Mouse (Mus musculus) neural tube, embryonic 10.5 days (tissue): Measurements from ENCODE around the gene Mrpl4.
"Not testable (repeated sequence)": the region's sequence is repeated elsewhere in the genome, so short reads cannot be mapped to it uniquely, and the experiment has no call there.

Experiments
- DNase-seq: peaks from one replicate; pipeline ENCODE4 v3.0.0-alpha.2; 2017; ENCODE audit warnings: low spot score; ENCODE audit errors: extremely low spot score

Mrpl4 gene

DNA sequence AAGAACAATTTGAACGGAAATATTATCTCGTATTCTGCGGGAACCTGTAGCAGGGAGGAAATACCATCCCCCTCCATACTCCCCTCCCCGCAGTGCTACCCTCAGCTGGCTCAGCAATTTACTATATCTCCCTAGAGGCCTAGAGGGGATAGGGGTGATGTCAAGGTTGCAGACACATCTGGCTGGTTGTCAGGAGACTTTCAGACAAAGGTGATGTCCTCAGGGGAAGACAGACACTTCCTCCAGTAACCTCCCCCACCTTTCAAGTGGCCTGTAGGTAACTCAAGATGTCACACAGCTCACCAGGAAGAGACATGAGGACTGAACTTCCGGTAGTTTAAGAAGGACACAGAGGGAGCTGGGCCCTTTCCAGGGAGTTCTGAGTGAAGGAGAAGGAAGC is 19.4 kb upstream of the Mrpl4 start:
- DNase-seq = no peak

- DNase-seq = no peak
These were observed 15.4 kb upstream of the Mrpl4 start for GRCm38 (mm10) chr9:20986952-20987686.

- no peak for DNase-seq
These were observed 14.6 kb upstream of the Mrpl4 start for GRCm38 (mm10) chr9:20987953-20988352.

- DNase-seq = no peak
These were observed 11.7 kb upstream of the Mrpl4 start for GRCm38 (mm10) chr9:20990861-20991260.

GRCm38 (mm10) chr9:20991587-20991986 is 11.0 kb upstream of the Mrpl4 start:
- no peak for DNase-seq

GRCm38 (mm10) chr9:20993165-20993898 is 9.2 kb upstream of the Mrpl4 start:
- DNase-seq = no peak

GRCm38 (mm10) chr9:20995069-20995468 is 7.5 kb upstream of the Mrpl4 start:
- DNase-seq = no peak

DNA sequence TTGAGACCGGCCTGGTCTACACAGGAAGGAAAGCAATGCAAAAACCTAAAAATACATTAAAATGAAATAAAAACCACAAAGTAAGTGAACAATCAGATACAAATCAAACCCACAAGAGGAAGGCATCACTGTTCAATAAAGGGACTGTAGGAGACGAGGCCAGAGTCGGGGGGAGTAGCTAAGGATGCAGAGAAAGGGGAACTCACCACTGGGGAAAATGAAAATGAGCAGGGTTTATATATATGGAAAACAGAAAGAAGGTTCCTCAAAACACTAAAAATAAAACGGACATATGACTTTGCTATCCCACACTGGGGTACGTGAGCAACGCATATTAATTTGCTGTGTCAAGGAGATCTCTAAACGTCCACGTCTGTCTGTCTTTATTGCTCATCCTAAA is 5.5 kb upstream of the Mrpl4 start:
- no peak for DNase-seq

DNA sequence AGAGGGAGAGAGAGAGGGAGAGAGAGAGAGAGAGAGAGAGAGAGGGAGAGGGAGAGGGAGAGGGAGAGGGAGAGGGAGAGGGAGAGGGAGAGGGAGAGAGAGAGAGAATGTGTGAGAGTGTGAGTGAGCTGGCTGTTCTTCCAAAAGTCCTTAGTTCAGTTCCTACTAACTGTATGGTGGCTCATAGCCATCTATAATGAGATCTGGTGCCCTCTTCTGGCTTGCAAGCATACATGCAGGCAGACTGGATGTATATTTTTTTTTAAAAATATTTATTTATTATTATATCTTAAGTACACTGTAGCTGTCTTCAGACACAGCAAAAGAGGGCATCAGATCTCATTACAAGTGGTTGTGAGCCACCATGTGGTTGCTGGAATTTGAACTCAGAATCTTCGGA is 4.2 kb upstream of the Mrpl4 start:
- not testable (repeated sequence) for DNase-seq

DNA sequence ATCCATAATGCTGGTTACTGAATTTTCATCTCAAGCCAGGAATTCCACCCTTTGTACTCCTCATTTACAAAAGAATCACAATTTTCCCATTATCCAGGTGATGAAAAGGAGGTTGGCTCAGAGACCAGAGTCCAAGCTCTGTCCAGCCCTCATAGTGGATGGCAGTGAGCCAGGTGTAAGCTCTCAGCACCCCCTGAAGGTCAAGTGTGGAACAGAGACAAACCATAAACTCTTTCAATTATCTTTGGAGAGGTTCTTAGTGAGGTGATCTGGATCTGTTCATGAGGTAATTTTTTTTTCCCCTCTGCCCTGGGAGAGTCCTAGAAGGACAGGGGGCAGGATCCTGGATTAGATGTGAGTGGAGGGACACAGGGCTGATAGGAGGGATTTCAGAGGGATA is 1.7 kb upstream of the Mrpl4 start:
- DNase-seq = no peak

DNA sequence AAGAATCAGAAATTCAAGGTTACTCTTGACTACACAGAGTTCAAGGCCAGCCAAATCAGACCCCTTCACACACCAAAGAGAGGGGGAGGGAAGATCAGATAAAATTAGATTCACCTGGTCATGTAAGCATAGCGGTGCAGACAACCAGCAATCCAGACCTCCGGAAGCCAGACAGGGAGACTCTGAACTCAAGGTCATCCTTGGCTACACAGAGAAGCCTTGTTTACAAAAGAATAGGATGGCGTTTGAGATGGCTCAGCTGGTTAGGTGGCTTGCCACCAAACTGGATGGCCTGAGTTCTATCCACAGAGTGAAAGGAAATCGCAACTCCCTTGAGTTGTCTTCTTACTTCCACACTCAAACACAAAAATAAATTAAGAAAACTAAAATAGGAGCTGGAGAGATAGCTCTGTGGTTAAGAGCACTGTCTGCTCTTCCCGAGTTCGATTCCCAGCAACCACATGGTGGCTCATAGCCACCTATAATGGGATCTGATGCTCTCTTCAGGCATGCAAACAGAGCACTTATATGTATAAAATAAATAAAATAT is 812 bp upstream of the Mrpl4 start:
- DNase-seq = no peak

DNA sequence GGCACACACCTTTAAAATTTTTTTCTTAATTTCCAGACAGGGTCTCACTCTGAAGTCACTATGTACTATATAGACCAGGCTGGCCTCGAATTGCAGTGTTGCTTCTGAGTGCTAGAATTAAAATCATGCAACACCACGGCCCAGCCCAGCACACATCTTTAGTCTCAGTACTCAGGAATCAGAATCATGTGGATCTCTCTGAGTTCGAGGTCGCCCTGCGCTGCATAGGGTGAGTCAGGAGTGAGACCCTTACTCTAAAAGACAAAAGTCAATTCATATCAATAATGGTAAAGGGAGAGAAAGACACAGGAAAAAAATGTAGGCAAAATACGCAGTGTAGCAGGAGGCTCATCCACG is 290 bp upstream of the Mrpl4 start:
- DNase-seq = no peak

- no peak for DNase-seq
These were observed 4.9 kb downstream of the Mrpl4 start for GRCm38 (mm10) chr9:21007313-21007952.

- no peak for DNase-seq
These were observed 5.5 kb downstream of the Mrpl4 start for GRCm38 (mm10) chr9:21008007-21008406.

GRCm38 (mm10) chr9:21010362-21010761 is 7.8 kb downstream of the Mrpl4 start:
- no peak for DNase-seq

DNA sequence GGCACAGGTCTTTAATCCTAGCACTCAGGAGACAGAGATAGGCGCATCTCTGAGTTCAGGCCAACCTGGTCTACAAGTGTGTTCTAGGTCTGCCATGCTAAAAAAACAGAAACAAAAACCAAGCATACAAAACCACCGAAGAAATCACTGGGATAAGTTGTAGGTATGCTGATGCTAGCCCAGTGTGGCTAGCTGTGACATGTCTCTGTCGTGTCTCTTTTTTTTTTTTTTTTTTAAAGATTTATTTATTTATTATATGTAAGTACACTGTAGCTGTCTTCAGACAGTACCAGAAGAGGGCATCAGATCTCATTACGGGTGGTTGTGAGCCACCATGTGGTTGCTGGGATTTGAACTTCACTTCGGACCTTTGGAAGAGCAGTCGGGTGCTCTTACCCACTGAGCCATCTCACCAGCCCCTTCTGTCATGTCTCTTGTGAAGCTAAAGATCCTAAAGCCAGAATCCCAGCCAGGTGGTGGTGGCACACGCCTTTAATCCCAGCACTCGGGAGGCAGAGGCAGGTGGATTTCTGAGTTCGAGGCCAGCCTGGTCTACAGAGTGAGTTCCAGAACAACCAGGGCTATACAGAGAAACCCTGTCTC is 8.5 kb downstream of the Mrpl4 start:
- DNase-seq = not testable (repeated sequence)

DNA sequence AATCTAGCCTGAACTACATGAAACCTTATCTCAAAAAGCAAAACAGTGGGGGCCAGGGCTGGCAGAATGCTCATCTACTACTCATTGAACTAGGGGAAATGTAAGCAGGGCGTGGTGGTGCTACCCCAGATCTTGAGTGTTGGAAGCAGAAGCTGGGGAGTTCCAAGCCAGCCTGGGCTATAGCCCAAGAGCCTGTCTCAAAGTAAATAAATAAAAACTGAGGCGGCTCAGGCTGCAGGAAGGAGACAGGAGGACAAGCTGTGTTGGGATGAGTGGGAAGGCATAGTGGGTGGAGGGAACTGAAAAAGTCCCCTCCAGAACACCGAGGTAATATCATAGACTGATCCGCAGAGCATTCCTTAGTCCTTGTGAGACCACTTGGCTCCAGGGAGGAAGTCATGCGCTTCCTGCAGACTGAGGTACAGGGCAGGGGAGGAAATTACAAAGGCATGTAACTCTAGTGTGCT is 9.3 kb downstream of the Mrpl4 start:
- DNase-seq = no peak

- DNase-seq = no peak
These were observed 9.8 kb downstream of the Mrpl4 start for GRCm38 (mm10) chr9:21012368-21012767.

DNA sequence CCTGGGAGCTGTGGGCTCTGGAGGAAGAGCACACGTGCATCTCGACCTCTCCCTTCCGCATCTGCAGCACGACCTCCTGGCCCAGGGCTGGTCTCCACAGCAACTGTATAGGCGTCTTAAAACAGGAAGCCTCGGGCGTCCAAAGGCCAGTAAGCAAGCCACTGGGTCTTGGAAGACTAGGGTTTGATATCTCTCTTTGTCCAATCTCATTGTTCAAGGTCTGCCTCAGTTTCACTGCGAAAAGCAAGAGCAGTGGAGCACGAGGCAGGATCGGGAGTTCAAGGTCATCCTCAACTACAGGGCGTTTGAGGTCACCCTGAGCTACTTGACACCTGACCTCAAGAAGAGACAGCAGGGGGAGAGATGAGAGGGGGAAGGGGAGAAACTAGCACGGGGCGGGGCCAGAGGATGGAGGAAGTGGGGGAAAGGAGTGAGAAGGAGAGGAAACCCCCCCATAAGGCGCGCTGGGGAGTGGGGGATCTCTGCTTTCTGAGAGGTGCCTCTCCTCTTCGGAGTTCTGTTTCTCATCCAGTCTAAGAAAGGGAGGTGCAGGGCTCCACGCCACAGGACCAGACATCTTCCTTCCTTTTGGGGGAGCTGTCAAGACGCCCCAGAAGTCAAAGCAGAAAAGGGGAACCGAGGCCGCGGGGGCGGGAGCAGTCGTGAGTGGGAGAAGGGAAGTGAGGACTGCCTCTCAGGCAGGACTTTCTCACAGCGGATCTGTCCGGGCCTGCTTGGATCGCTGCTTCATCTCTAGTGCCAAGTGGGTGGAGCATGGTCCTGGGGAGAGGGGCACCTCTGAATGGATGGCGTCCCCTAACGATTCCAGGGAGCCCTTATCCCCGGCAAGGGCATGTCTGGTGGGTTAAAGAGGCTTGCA is 12.4 kb downstream of the Mrpl4 start:
- DNase-seq = no peak

GRCm38 (mm10) chr9:21015571-21016130 is 13.1 kb downstream of the Mrpl4 start, which contains the start of gene Icam1:
TSS of gene Icam1 (plus strand) at chr9:21015985.
- DNase-seq = no peak
